Mouse (Mus musculus) spleen, embryonic (tissue): ENCODE measurements around the gene Trim47.

Source experiments
- CTCF ChIA-PET: fragments of 350-600 bp; sonication (Branson Sonifier 250); formaldehyde crosslinking; loops from one replicate; lab custom pipeline; 2022; lab: Charles Lee

Gene Trim47

DNA sequence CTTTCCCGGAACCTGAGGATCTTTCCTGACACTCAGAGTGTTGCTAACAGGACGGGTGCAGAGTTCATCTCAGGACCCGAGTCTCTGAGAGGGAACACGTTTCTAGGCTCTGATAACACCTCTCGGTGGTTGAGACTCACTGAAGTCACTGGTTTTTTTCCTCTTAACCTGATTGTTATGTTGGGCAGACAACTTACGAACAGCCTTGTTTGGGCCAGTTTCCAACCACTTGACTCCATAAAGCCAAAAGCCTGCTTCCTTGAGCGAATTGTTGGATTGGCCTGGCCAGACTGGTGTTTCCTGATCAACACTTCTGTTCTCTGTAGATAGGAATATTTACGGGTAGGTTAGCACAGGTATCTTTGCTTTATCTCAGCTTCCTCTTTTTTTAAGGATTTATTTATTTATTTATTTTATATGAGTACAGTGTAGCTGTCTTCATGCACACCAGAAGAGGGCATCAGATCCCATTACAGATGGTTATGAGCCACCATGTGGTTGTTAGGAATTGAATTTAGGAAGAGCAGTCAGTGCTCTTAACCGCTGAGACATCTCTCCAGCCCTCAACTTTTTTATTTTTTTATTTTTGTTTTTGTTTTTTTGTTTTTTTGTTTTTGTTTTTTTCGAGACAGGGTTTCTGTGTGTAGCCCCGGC is 38.1 kb downstream of the Trim47 start:
- CTCF ChIA-PET: interaction anchor here (0.7 kb wide), 1 partner anchor 52 kb away, joined by 3 read pairs; no protein-coding TSS in a partner anchor

DNA sequence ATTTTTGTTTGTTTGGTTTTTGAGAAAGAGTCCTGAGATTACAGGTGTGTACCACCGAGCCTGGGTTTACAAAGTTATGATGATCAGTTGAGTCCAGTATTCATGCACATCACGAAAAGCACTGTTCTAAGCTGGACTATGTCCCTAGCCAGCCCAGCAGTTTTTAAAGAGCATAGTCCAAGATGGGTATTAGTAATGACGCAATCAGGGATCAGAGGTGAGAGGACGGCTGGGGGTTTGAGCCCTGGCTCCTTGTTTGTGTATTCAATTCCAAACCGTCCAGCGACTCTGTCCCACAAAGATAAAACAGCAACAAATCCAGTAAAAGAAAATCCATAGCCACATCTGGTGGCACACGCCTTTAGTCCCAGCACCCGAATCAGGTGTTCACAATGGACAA is 38.8 kb downstream of the Trim47 start:
- CTCF ChIA-PET: no interaction called here

DNA sequence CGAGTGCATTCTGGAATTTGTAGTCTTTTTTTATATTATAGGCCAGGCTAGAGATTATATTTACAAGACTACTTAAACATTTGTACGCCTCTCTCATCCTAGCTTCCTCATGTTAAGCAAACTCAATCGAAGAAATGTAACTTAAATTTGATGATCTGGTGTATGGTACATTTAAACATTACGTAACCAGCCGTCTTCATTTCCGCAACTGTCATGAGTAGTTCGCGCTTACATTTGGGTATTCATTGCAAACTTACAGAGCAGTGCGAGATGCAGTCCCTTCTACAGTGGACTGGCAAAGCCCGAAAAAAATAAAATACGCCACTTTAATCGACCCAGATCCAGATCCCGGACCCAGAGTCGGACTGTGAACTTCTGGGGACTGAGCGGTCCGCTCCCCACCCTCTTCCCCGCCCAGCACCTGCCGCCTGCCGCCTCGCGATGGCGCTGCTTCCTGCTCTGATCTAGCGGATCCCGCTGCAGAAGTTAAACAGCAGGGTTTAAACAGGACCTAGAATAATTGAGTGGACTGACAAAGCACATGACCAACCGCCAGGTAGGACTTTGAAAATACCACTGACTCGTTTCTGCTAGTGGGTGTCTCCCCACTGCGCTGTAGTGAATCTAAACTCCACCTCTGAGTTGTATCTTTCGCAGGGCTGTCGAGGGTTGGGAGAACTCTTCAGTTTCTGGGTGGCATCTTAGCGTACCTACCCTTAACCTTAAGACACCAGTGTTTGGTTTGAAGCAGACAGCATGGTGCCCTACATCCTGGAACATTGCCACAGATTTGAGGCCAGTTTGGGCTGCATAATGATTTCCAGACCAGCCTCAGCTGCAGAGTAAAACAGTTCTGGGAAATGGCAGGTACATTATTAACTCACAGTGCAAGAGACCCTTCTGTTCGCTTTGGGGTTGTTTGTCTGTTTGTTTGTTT is 39.5 kb downstream of the Trim47 start:
- CTCF ChIA-PET: no interaction called here

- CTCF ChIA-PET: interaction anchor here (0.6 kb wide), 1 partner anchor 12 kb away, joined by 4 read pairs; no protein-coding TSS in a partner anchor
Observed at GRCm38 (mm10) chr11:116086258-116087193, 40.5 kb downstream of the Trim47 start, which contains the start of gene Wbp2. Gene Wbp2 (minus strand): TSS chr11:116086995.

- CTCF ChIA-PET: no interaction called here
Observed at GRCm38 (mm10) chr11:116084166-116084565, 42.8 kb downstream of the Trim47 start.

GRCm38 (mm10) chr11:116083096-116083672 is 43.8 kb downstream of the Trim47 start:
- CTCF ChIA-PET: no interaction called here

DNA sequence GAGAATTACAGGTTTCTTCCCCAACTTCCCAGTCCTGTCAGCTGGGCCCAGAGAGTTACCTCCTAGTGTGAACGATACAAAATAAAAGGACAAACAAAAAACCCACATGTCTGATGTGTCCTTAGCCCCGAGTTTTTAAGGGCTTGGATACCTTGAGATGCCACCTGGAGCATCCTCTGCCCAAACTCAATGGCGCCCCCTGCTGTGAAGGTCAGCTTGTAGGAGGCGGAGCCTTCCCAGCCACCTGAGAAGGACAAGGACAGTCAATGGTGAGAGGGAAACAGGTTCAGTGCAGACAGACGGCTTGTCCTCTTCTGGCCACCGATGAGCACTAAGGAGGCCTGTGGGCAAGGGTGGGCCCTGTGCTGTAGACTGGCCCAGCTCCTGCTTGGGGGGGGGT is 45.9 kb downstream of the Trim47 start:
- CTCF ChIA-PET: no interaction called here

DNA sequence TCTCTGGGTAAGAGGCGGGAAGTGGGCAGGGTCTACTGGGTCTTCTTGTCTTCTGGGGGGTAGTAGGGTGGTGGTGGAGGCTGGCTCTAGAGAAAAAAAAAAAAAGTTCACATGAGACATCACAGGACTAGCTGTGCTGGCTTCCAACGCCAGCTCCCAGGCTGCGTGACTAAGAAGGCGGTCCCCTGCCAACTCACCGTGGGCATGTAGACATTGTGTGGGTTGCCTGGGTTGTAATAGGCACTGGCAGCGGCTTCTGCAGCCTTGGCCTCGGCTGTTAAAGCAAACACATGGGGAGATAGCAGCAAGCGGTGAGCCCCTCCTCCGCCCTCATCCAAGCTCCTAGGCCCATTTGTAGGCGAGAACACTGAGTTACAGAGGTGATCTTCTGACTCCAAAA is 47.5 kb downstream of the Trim47 start:
- CTCF ChIA-PET: interaction anchor here (0.6 kb wide), 1 partner anchor 13 kb away, joined by 3 read pairs; no protein-coding TSS in a partner anchor

DNA sequence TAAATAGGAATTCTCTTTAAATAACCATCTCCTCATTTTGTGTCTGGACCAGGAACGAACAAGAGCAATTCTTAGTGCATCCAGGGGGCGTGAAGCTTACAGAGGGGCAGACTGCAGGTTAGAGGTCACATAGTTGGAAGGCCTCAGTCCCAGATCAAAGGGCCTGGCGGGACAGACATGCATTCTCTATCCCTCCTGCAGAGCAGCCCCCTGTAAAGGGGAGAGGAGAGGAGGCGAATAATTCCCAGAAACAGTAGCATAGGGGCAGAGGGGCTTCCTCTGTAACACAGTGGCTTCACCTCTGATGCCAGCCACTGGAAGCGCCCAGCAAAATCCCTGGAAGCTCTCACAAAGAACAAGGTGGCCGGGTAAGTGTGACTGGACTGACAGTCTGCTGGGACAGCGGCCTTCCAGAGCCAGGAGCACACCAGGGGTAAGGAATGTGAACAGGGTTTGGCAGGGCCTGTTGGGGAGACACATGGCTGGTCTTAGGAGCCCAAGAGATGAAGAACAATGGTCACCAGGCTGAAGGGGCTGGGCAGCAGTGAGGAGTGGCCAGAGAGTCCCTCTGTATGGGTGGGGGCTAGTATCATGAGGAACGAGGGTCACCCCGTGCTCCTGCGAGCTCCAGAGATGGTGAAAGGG is 48.2 kb downstream of the Trim47 start:
- CTCF ChIA-PET: no interaction called here

GRCm38 (mm10) chr11:116078221-116078620 is 48.8 kb downstream of the Trim47 start:
- CTCF ChIA-PET: no interaction called here

- CTCF ChIA-PET: no interaction called here
Observed at GRCm38 (mm10) chr11:116077446-116078204, 49.4 kb downstream of the Trim47 start, which contains the start of gene Unc13d. Gene Unc13d (minus strand): TSS chr11:116077961.

DNA sequence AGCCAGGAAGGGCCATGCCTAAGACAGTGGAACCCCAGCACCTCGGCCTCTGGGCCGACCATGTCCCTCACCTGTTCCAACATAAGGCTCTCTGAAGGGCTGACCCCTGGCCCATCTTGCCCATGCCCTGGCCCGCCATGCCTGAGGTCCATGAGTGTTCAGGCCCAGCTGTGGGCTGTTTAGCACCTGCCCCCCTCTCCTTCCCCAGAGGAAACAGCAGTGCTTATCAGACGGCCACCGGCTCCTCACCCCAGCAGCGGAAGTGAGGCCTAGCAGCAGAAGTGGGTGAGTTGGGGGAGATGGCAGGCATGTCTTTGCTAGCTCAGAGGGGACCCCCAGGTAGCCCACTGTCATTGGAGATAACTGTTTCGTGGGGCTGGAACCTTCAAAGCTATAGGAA is 50.2 kb downstream of the Trim47 start:
- CTCF ChIA-PET: no interaction called here

DNA sequence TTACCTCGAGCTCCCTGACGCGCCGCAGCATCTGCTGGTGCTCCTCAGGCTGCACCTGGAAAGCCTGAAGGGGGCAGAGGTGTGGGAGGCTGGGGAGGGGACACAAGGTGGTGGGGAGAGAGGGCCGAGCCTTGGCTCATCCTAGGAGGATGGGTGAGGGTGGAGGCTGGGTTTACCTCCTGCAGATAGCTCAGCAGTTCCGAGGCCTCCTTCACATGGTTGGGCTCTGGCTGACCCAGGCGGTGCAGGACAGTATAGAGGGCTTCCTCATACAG is 50.8 kb downstream of the Trim47 start:
- CTCF ChIA-PET: interaction anchor here (1.1 kb wide), 1 partner anchor 9 kb away, joined by 3 read pairs; no protein-coding TSS in a partner anchor

DNA sequence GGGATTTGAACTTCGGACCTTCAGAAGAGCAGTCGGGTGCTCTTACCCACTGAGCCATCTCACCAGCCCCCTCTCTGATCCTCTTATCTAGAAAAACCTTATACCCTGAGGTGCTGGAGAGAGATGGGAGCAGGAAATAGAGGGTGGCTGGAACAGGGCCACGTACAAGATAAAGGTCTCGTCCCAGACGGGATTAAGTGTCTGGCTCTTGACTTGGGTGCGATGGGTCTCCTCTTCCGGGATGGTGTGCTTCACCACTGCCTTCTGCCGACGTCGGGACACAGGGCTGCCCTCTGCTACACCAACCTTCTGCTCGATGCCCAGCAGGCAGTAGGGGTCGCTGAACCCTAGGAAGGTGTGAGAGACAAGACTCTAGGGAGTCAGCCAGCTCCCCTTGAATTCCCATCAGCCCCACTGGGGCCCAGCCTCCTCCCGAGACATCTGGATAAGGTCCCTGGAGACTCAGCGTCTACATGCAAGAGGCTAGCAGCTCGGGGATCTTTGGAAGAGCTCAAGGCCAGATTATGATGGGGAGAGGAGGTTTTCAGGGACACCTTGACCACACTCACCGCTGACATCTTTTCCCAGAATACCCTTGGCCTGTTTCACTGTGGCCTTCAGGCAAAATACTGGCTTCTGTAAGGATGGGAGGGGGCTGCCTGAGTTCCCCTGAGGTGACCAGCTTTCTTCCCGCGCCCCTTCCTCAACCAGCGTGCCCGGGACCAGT is 51.3 kb downstream of the Trim47 start:
- CTCF ChIA-PET: interaction anchor here (1.1 kb wide), 1 partner anchor 9 kb away, joined by 3 read pairs; no protein-coding TSS in a partner anchor

DNA sequence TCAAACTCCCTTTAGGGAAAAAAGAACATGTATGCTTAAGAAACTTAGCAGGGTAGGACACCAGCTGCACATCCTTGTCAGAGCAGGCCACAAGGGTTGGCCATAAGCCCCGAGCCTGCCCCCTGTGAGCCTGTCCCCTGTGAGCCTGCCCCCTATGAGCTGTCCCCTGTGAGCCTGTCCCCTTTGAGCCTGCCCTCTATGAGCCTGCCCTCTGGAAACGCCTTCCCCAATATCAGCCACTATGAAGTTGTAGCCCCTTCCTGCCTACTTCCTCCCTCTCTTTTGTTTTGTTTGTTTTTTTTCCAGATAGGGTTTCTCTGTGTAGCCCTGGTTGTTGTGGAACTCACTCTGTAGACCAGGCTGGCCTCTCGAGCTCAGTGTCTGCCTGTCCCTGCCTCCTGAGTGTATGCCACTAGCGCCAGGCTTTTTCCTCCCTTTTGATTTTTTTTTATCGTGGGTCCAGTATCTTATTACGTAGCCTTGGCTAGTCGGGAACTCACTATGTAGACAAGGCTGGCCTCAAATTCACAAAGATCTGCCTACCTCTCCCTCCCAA is 52.5 kb downstream of the Trim47 start:
- CTCF ChIA-PET: interaction anchor here (0.5 to 0.6 kb wide), 2 partner anchors 12 to 43 kb away, joined by 4 read pairs; no protein-coding TSS in a partner anchor

DNA sequence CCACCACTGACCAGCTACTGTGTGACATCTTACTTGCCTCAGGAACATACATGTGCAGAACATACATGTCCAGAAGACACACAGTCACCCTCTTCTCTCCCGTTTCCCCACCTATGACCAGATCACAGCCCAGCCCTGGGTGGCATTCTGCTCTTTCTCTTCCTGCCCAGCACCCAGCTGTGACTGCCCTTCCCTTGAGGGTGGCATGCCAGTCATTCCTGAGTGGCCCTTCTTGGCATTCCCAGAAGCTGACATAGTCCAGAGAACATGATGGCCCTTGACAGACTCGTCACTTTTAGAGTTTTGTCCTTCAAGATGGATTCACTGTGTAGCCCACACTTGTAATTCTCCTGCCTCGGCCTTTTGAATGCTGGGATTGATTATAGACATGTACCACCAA is 54.4 kb downstream of the Trim47 start:
- CTCF ChIA-PET: no interaction called here

GRCm38 (mm10) chr11:116071510-116071909 is 55.5 kb downstream of the Trim47 start:
- CTCF ChIA-PET: no interaction called here

GRCm38 (mm10) chr11:116065345-116065744 is 61.7 kb downstream of the Trim47 start:
- CTCF ChIA-PET: no interaction called here
